Mouse (Mus musculus) lung, postnatal 10 days (tissue): Measurements from ENCODE around the gene Gm21411.
"Not testable (repeated sequence)": the region's sequence is repeated elsewhere in the genome, so short reads cannot be mapped to it uniquely, and the experiment has no call there.

Source experiments
- DNase-seq: peaks from one replicate; pipeline ENCODE4 v3.0.0; 2021

The Gm21411 gene

GRCm38 (mm10) chr4:146909386-146910137 lies at the start of gene Gm21411:
TSS of gene Gm21411 (minus strand) at chr4:146909590.
- not testable (repeated sequence) for DNase-seq

DNA sequence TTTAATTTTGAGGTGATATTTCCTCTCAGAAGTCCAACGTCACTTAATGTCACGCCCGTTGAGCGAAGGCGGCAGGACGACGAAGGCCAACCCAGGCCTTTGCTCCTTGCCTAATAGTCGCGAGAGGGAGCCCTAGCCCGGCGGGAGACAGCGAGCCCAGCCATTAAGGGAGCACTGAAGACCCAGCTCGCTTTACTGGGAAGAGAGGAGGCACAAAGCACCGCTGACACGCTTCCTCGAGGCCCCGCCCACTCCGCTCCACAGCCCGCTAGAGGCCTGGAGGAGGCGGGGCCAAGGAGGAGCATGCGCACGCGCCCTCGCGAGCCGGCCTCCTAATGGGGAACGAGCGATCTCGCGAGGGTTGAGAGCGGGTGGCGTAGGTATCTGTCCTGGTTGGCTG lies 32.3 kb upstream of the Gm21411 start:
- DNase-seq: not testable (repeated sequence)

GRCm38 (mm10) chr4:146932311-146933082 lies 23.1 kb upstream of the Gm21411 start:
- DNase-seq: no peak

DNA sequence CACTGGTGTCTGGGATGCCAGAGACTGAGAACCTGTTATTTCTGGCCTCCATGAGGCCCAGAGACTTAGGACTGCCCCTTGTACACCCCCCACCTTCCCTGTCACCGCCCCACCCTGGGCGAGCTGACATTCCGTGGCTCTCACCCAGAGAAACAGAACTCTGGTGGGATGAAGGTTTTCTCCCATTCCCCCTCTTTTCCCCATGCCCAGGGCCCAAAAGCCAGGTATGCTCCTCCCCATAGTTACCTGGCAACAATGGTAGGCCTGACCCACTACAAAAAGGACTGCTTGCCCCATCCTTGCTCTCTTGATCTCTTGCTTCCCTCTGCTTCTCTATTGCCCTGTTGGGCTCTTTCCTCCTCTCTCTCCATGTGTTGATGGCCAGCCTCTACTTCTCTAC lies 5.8 kb upstream of the Gm21411 start:
- DNase-seq: no peak

GRCm38 (mm10) chr4:146908131-146908530 lies 1.3 kb downstream of the Gm21411 start:
- not testable (repeated sequence) for DNase-seq

DNA sequence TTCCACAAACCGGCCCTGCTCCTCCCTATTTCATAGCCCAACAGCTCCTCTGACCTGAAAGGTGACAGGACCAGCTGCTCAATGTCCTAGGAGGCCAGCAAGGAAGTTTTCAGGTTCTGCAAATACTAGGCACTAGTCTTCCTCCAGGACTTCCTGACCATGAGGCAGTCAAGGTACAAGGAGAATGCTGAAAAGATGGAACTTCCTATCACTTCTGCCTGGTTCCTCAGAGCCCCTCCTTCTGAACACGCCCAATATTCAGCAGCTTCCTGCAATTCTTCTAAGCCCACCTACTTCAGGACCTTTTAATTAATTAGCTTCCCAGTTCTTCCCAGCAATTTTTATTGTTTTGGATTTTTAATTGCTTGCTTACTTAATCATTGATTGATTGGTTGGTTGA lies 4.6 kb downstream of the Gm21411 start:
- not testable (repeated sequence) for DNase-seq

DNA sequence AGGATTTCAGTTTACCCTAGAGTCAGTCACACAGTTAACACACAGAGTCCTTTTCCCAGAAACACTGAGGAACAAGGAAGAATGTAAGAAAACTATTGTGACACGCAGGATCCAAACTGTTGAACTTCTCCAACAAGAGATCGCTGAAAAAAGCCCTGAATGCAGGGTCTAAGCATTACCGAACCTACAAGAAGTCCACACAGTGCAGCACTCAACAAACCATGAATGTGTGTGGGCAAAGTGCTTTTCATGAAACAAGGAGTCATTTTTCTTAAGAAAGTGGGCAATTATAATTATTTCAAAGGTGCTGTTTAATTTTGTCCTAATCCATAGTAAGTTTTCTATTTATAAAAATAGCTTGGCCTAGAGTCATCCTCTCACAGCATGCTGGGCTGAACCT lies 6.3 kb downstream of the Gm21411 start:
- DNase-seq: not testable (repeated sequence)
